Mouse (Mus musculus): ENCODE measurements around the gene Cdkn1b. TPM values are rescaled to one million over a fixed set of nuclear protein-coding genes. Genes with fewer than 3 reads are reported as not detected.

Gene Cdkn1b
- polyA plus RNA-seq (2014; fragmentation: Nextera tagmentation; extraction: Ambion mirVana), result 8.9 and 9.4 TPM in 2 replicates

DNA sequence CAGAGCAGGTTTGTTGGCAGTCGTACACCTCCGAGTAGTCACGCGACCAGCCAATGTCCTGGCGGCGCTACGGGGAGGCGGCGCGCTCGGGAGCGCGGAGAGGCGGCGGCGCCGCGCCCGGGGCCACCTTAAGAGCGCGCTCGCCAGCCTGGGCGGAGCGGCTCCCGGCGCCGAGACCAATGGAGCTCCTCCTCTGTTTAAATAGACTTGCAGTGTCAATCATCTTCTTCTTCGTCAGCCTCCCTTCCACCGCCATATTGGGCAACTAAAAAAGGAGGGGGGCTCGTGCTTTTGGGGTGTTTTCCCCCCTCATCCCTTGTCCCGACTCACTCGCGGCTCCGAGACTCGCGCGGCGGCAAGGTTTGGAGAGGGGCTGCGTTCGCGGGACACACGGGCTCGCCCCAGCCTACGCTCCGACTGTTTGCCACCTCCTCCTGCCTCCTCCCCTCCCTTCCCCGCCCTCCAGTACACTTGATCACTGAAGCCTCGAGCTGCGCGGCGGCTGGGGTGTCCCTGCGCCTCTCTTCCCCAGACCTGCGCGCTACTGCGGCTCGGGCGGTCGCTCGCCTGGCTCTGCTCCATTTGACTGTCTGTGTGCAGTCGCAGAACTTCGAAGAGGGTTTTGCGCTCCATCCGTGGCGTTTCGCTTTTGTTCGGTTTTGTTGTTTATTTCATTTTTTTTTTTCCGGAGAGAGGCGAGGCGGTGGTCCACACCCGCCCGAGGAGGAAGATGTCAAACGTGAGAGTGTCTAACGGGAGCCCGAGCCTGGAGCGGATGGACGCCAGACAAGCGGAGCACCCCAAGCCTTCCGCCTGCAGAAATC, at the start of gene Cdkn1b:
Cdkn1b (plus strand) TSS at position 212 of the 824 bp plus-strand sequence.
- peaks cover 23% of the 10 kb centered on the region for H3K4me1 ChIP-seq (replicated peaks; ENCODE audit: control insufficient read depth, insufficient read depth, low read length)

DNA sequence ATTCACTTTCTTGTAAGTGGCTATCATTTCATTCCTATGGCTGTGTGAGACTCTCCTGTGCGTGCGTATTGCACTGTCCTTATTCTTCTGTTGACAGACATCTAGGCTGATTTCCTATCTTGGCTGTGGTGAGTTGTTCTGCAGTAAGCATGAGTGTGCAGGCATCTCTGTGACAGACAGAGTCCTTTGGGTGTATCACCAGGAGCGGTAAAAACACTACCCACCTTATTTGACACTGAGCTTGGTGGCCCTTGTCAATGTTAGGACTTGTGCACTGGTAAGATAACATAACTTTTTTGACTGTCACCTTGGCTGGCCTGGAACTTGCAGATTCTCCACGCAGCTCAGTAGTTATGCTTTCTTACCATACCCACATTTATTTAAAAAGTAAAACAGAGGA, 49.3 kb upstream of the Cdkn1b start:
- Histone ChIP-seq H3K4me3 (ENCODE audit: low read depth, low read length) (no peak overlapping the region), H3K27ac (ENCODE audit: low read depth, low read length) (peak overlapping the region; percentile 22; the same call in 1 of the 2 replicates), H3K9me3 (ENCODE audit: control insufficient read depth, low read length) (no peaks in the 10 kb centered on the region), H3K9ac (ENCODE audit: low read depth, low read length) (no peak overlapping the region), H3K4me2 (no peak overlapping the region; the same call in 1 of the 2 replicates), H3K4me1 (replicated peaks; ENCODE audit: control insufficient read depth, insufficient read depth, low read length) (peaks cover 6% of the 10 kb centered on the region), H3K27me3 (replicated peaks; ENCODE audit: control insufficient read depth, insufficient read depth, low read length) (no peaks in the 10 kb centered on the region), H3K36me3 (ENCODE audit: control insufficient read depth, insufficient read depth, low read length) (no peaks in the 10 kb centered on the region; the same call in 1 of the 2 replicates)
- ATAC-seq (replicated peaks; ENCODE audit: low FRiP score) (peak; percentile 75), DNase-seq (ENCODE audit: low spot score) (no peak)
- 63% methylated on average over 4 of the region's 4 CpGs for WGBS

More for the DNA sequence above, at the start of gene Cdkn1b:
- Histone ChIP-seq H3K27me3 (replicated peaks; ENCODE audit: control insufficient read depth, insufficient read depth, low read length) (no peaks in the 10 kb centered on the region), H3K9ac (ENCODE audit: low read depth, low read length) (peak within 1 kb of the TSS; percentile 92), H3K4me3 (ENCODE audit: low read depth, low read length) (peak within 1 kb of the TSS; percentile 73), H3K27ac (ENCODE audit: low read depth, low read length) (peak within 1 kb of the TSS; percentile 93), H3K9me3 (ENCODE audit: control insufficient read depth, low read length) (no peaks in the 10 kb centered on the region), H3K4me2 (peak within 1 kb of the TSS; percentile 99), H3K36me3 (ENCODE audit: control insufficient read depth, insufficient read depth, low read length) (no peaks in the 10 kb centered on the region; the same call in 1 of the 2 replicates)
- ATAC-seq (replicated peaks; ENCODE audit: low FRiP score), result peak; percentile 93
- DNase-seq (ENCODE audit: low spot score), result peak; percentile 86
- under 1% methylated on average over 77 of the region's 77 CpGs for WGBS

DNA sequence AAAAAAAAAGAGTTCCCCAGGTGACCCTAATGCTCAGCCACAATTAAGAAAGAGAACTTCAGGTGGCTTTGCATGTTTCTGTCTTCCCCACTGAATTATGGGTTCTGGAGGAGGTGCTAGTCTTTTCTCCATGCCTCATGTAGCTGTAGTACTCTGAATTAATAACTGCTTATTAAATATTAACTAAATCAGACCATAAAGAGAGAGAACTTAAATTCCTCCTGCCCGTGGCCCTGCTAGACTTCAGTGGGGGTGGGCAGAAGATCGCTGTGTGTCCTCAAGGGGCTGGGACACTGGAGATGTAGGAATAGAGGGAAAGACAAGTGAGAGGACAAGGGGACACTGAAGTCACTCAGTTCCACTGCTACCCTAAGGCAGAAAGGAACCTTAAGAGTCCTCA, 48.0 kb upstream of the Cdkn1b start:
- H3K4me1 ChIP-seq (replicated peaks; ENCODE audit: control insufficient read depth, insufficient read depth, low read length), result peaks cover 6% of the 10 kb centered on the region
- H3K27ac ChIP-seq (ENCODE audit: low read depth, low read length), result no peak overlapping the region
- 88% methylated on average over 2 of the region's 2 CpGs for WGBS
- no peaks in the 10 kb centered on the region; the same call in 1 of the 2 replicates for H3K36me3 ChIP-seq (ENCODE audit: control insufficient read depth, insufficient read depth, low read length)
- H3K27me3 ChIP-seq (replicated peaks; ENCODE audit: control insufficient read depth, insufficient read depth, low read length), result no peaks in the 10 kb centered on the region
- H3K4me3 ChIP-seq (ENCODE audit: low read depth, low read length), result no peak overlapping the region
- H3K4me2 ChIP-seq, result no peak overlapping the region
- DNase-seq (ENCODE audit: low spot score) (no peak), ATAC-seq (replicated peaks; ENCODE audit: low FRiP score) (no peak)
- H3K9me3 ChIP-seq (ENCODE audit: control insufficient read depth, low read length), result no peaks in the 10 kb centered on the region
- no peak overlapping the region for H3K9ac ChIP-seq (ENCODE audit: low read depth, low read length)

DNA sequence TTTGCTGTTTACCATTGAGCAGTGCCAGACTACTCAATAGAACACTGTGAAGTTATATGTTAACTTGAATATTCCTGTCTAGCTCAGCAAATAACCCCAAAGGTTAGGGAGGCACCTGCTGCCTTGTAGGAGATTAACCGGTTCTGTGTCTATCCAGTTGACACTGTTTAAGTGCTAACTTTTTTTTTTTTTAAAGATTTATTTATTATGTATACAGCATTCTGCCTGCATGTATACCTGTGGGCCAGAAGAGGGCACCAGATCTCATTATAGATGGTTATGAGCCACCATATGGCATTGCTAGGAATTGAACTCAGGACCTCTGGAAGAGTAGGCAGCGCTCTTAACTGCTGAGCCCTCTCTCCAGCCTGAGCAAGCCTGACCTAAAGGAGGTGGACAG, 47.2 kb upstream of the Cdkn1b start:
- no peak overlapping the region for H3K4me3 ChIP-seq (ENCODE audit: low read depth, low read length)
- no peak for ATAC-seq (replicated peaks; ENCODE audit: low FRiP score)
- WGBS, result 70% methylated on average over 2 of the region's 2 CpGs
- H3K9me3 ChIP-seq (ENCODE audit: control insufficient read depth, low read length), result no peaks in the 10 kb centered on the region
- H3K36me3 ChIP-seq (ENCODE audit: control insufficient read depth, insufficient read depth, low read length), result no peaks in the 10 kb centered on the region; the same call in 1 of the 2 replicates
- no peak overlapping the region for H3K27ac ChIP-seq (ENCODE audit: low read depth, low read length)
- DNase-seq (ENCODE audit: low spot score), result no peak
- no peaks in the 10 kb centered on the region for H3K27me3 ChIP-seq (replicated peaks; ENCODE audit: control insufficient read depth, insufficient read depth, low read length)
- no peak overlapping the region for H3K9ac ChIP-seq (ENCODE audit: low read depth, low read length)
- no peak overlapping the region for H3K4me2 ChIP-seq
- H3K4me1 ChIP-seq (replicated peaks; ENCODE audit: control insufficient read depth, insufficient read depth, low read length), result peaks cover 6% of the 10 kb centered on the region

DNA sequence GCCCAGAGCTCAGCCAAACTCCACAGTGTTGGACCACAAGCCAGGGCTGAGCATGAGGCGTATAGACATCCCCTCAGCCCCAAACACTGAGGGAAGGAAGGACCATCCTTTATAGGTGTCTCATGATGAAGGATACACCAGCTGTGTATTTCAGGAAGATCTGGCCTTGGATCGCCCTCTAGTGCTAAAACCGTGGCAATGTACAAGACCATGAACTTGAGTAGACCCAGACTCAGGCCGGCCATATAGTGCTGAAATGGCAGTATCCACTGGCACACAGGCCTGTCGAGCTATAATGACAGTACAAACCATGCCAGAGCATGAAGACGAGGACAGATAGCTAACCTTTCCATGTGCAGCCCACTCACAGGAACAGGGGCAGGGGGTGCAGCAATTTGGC, 43.4 kb upstream of the Cdkn1b start:
- H3K27ac ChIP-seq (ENCODE audit: low read depth, low read length), result no peak overlapping the region
- no peak for DNase-seq (ENCODE audit: low spot score)
- WGBS, result 67% methylated on average over 6 of the region's 6 CpGs

DNA sequence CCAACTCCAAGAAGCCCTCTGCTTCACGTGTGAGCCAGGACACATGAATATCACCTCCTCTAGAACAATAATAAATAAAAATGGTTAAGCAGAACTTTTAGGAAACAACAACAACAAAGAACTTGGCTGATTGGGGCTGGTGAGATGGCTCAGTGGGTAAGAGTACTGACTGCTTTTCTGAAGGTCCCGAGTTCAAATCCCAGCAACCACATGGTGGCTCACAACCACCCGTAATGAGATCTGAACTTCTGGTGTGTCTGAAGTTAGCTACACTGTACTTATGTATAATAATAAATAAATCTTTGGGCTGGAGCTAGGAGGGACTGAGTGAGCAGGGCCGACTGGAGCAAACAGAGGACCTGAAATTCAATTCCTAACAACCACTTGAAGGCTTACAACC, 42.9 kb upstream of the Cdkn1b start:
- Histone ChIP-seq H3K4me3 (ENCODE audit: low read depth, low read length) (no peak overlapping the region), H3K9me3 (ENCODE audit: control insufficient read depth, low read length) (no peaks in the 10 kb centered on the region), H3K4me2 (no peak overlapping the region), H3K4me1 (replicated peaks; ENCODE audit: control insufficient read depth, insufficient read depth, low read length) (no peaks in the 10 kb centered on the region), H3K27ac (ENCODE audit: low read depth, low read length) (no peak overlapping the region), H3K27me3 (replicated peaks; ENCODE audit: control insufficient read depth, insufficient read depth, low read length) (no peaks in the 10 kb centered on the region), H3K9ac (ENCODE audit: low read depth, low read length) (no peak overlapping the region), H3K36me3 (ENCODE audit: control insufficient read depth, insufficient read depth, low read length) (no peaks in the 10 kb centered on the region)
- ATAC-seq (replicated peaks; ENCODE audit: low FRiP score), result no peak
- DNase-seq (ENCODE audit: low spot score), result no peak
- 83% methylated on average over 4 of the region's 4 CpGs for WGBS

More for the DNA sequence above, 43.4 kb upstream of the Cdkn1b start:
- H3K27me3 ChIP-seq (replicated peaks; ENCODE audit: control insufficient read depth, insufficient read depth, low read length), result no peaks in the 10 kb centered on the region
- ATAC-seq (replicated peaks; ENCODE audit: low FRiP score), result peak; percentile 57; the same call in 1 of the 2 replicates
- no peak overlapping the region for H3K4me3 ChIP-seq (ENCODE audit: low read depth, low read length)
- H3K4me2 ChIP-seq, result no peak overlapping the region
- H3K36me3 ChIP-seq (ENCODE audit: control insufficient read depth, insufficient read depth, low read length), result no peaks in the 10 kb centered on the region
- no peaks in the 10 kb centered on the region for H3K9me3 ChIP-seq (ENCODE audit: control insufficient read depth, low read length)
- H3K9ac ChIP-seq (ENCODE audit: low read depth, low read length), result no peak overlapping the region
- no peaks in the 10 kb centered on the region for H3K4me1 ChIP-seq (replicated peaks; ENCODE audit: control insufficient read depth, insufficient read depth, low read length)

DNA sequence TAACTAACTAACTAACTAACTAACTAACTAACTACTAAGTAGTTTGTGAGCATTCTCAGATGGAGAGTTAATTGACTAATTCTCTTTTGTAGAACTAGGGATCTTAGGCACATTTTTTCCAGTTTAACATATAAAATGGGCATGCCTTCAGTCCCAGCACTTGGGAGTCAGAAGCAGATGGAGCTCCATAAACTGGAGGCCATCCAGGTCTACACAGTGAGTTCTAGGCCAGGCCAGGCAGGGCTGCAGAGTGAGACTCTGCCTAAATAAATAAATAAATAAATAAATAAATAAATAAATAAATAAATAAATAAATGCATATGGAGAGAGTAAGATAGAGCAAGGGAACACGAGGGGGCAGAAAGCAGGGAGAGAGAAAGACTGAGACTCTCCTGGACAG, 42.3 kb upstream of the Cdkn1b start:
- Histone ChIP-seq H3K9me3 (ENCODE audit: control insufficient read depth, low read length) (no peaks in the 10 kb centered on the region), H3K4me3 (ENCODE audit: low read depth, low read length) (no peak overlapping the region), H3K27ac (ENCODE audit: low read depth, low read length) (no peak overlapping the region), H3K36me3 (ENCODE audit: control insufficient read depth, insufficient read depth, low read length) (no peaks in the 10 kb centered on the region), H3K27me3 (replicated peaks; ENCODE audit: control insufficient read depth, insufficient read depth, low read length) (no peaks in the 10 kb centered on the region), H3K9ac (ENCODE audit: low read depth, low read length) (no peak overlapping the region), H3K4me2 (no peak overlapping the region), H3K4me1 (replicated peaks; ENCODE audit: control insufficient read depth, insufficient read depth, low read length) (no peaks in the 10 kb centered on the region)
- WGBS, result 72% methylated on average over 1 of the region's 1 CpGs
- DNase-seq (ENCODE audit: low spot score), result no peak
- ATAC-seq (replicated peaks; ENCODE audit: low FRiP score), result no peak

DNA sequence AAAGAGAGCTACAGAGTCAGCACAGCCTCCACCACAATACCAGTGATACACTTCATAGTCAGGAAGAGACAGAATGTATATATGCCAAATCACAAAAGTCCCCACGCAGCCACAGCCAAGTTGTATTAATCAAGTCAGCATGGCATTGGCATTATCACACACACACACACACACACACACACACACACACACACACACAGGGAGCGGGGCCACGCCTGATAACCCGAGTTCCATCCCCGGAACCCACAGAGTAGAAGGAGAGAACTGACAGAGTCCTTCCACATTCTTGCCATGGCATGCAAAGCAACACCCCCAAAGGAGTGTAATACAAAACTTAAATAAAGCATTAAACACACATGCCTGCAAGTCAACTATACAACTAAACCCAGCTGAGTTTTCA, 40.6 kb upstream of the Cdkn1b start:
- Histone ChIP-seq H3K36me3 (ENCODE audit: control insufficient read depth, insufficient read depth, low read length) (no peaks in the 10 kb centered on the region), H3K4me1 (replicated peaks; ENCODE audit: control insufficient read depth, insufficient read depth, low read length) (no peaks in the 10 kb centered on the region), H3K27ac (ENCODE audit: low read depth, low read length) (no peak overlapping the region), H3K27me3 (replicated peaks; ENCODE audit: control insufficient read depth, insufficient read depth, low read length) (no peaks in the 10 kb centered on the region), H3K4me3 (ENCODE audit: low read depth, low read length) (no peak overlapping the region), H3K4me2 (no peak overlapping the region), H3K9ac (ENCODE audit: low read depth, low read length) (no peak overlapping the region), H3K9me3 (ENCODE audit: control insufficient read depth, low read length) (no peaks in the 10 kb centered on the region)
- DNase-seq (ENCODE audit: low spot score) (no peak), ATAC-seq (replicated peaks; ENCODE audit: low FRiP score) (no peak)
- 64% methylated on average over 5 of the region's 5 CpGs for WGBS

DNA sequence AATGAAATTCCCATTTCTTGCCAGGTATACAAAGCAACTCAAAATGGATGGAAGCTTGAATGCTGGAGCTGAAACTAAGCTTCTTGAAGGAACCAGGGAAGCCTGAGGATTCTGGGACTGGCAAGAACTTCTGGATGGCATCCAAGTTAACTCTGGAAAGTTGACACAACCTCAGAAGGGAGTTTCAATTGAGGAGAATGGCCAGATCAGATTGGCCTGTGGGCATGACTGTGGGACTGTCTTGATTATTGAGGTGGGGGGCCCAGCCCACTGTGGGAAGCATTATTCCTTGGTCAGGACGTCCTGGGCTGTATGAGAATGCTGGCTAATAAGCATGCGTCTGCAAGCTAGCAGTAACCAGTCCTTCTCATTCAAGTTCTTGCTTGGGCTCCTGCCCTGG, 40.2 kb upstream of the Cdkn1b start:
- WGBS, result 80% methylated on average over 2 of the region's 2 CpGs
- ATAC-seq (replicated peaks; ENCODE audit: low FRiP score) (no peak), DNase-seq (ENCODE audit: low spot score) (no peak)
- Histone ChIP-seq H3K9me3 (ENCODE audit: control insufficient read depth, low read length) (no peaks in the 10 kb centered on the region), H3K36me3 (ENCODE audit: control insufficient read depth, insufficient read depth, low read length) (no peaks in the 10 kb centered on the region), H3K27me3 (replicated peaks; ENCODE audit: control insufficient read depth, insufficient read depth, low read length) (no peaks in the 10 kb centered on the region), H3K4me2 (no peak overlapping the region), H3K27ac (ENCODE audit: low read depth, low read length) (no peak overlapping the region), H3K4me3 (ENCODE audit: low read depth, low read length) (no peak overlapping the region), H3K4me1 (replicated peaks; ENCODE audit: control insufficient read depth, insufficient read depth, low read length) (no peaks in the 10 kb centered on the region), H3K9ac (ENCODE audit: low read depth, low read length) (no peak overlapping the region)
